Mouse (Mus musculus) heart, postnatal 25 days (tissue): ENCODE results near the gene Ajm1. TPM values are rescaled to one million over a fixed set of nuclear protein-coding genes. Genes with fewer than 3 reads are reported as not detected.

Source experiments
- DNase-seq: peaks from one replicate; pipeline ENCODE4 v3.0.0; 2022; ENCODE audit warnings: low spot score
- intact Hi-C: fragments of 180-260 bp; cut with DNase I; formaldehyde crosslinking; loops from one replicate; pipeline ENCODE4 v1.15.1; 2025
- total RNA-seq, 2 experiments: library from RNA; stranded (reverse); gene quantifications; 2 replicates each; pipeline ENCODE4 v1.2.3; 2021

The Ajm1 gene
- total RNA-seq, 2 experiments from 2014 or later, result 0.08 to 0.10 TPM

GRCm38 (mm10) chr2:25540541-25540948 is 41.0 kb downstream of the Ajm1 start:
- intact Hi-C loops, result no loop called here

GRCm38 (mm10) chr2:25536531-25536930 is 45.0 kb downstream of the Ajm1 start:
- DNase-seq, result no peak
- intact Hi-C loops, result no loop called here

More at GRCm38 (mm10) chr2:25540541-25540948, 41.0 kb downstream of the Ajm1 start:
- DNase-seq, result no peak

GRCm38 (mm10) chr2:25534866-25535182 is 46.7 kb downstream of the Ajm1 start:
- DNase-seq, result no peak
- intact Hi-C loops, result no loop called here

- DNase-seq, result peak; percentile 72
- intact Hi-C loops, result no loop called here
Observed at GRCm38 (mm10) chr2:25534178-25534865, 47.2 kb downstream of the Ajm1 start.

- intact Hi-C loops, result no loop called here
- DNase-seq, result no peak
Observed at GRCm38 (mm10) chr2:25533707-25534106, 47.9 kb downstream of the Ajm1 start.

- intact Hi-C loops, result no loop called here
Observed at GRCm38 (mm10) chr2:25526510-25527302, 54.9 kb downstream of the Ajm1 start.

More at GRCm38 (mm10) chr2:25526510-25527302, 54.9 kb downstream of the Ajm1 start:
- DNase-seq, result no peak

Other genes starting within 250 kb of the Ajm1 start
- 10 to 100 TPM; 18.0 to 20.9 TPM for gene Man1b1, start 249.4 kb downstream of the Ajm1 start, total RNA-seq
- gene Dpp7, start 225.4 kb downstream of the Ajm1 start, total RNA-seq, result 1 to 10 TPM; 3.0 to 3.4 TPM
- gene Uap1l1, start 216.1 kb downstream of the Ajm1 start, total RNA-seq, result 1 to 10 TPM; 4.0 to 6.1 TPM
- gene Sapcd2, start 209.4 kb downstream of the Ajm1 start, total RNA-seq, result under 1 TPM; 0.16 to 0.50 TPM
- 10 to 100 TPM; 10.8 to 13.9 TPM for gene Entpd2, start 185.9 kb downstream of the Ajm1 start, total RNA-seq
- gene Npdc1, start 182.4 kb downstream of the Ajm1 start, total RNA-seq, result 10 to 100 TPM; 25.1 to 27.7 TPM
- under 1 TPM in 1 of 2 experiments, not detected in 1; 0.34 TPM for gene Fut7, start 158.5 kb downstream of the Ajm1 start, total RNA-seq
- gene Abca2, start 153.1 kb downstream of the Ajm1 start, total RNA-seq, result 10 to 100 TPM; 31.2 to 36.2 TPM
- 1 to 10 TPM; 2.4 to 3.6 TPM for gene Clic3, start 124.9 kb downstream of the Ajm1 start, total RNA-seq
- 10 to 100 TPM; 17.4 to 20.8 TPM for gene Paxx, start 120.7 kb downstream of the Ajm1 start, total RNA-seq
- gene Ptgds, start 111.7 kb downstream of the Ajm1 start, total RNA-seq, result 100 to 1,000 TPM; 117 to 160 TPM
- gene Lcn12, start 87.8 kb downstream of the Ajm1 start, total RNA-seq, result not detected
- 10 to 100 TPM; 85.7 to 91.2 TPM for gene Fbxw5, start 81.0 kb downstream of the Ajm1 start, total RNA-seq
- under 1 TPM; 0.73 to 0.75 TPM for gene C8g, start 80.0 kb downstream of the Ajm1 start, total RNA-seq
- gene Traf2, start 34.8 kb downstream of the Ajm1 start, total RNA-seq, result 10 to 100 TPM; 15.4 to 17.3 TPM
- 100 to 1,000 TPM; 209 to 218 TPM for gene Edf1, start 23.9 kb downstream of the Ajm1 start, total RNA-seq
- 1 to 10 TPM; 1.3 to 3.2 TPM for gene Mamdc4, start 6.9 kb downstream of the Ajm1 start, total RNA-seq
- 10 to 100 TPM; 63.0 to 70.0 TPM for gene Phpt1, start 6.5 kb downstream of the Ajm1 start, total RNA-seq
- 10 to 100 TPM; 61.8 to 66.1 TPM for gene Rabl6, start 26.8 kb upstream of the Ajm1 start, total RNA-seq
- gene Ccdc183, start 35.9 kb upstream of the Ajm1 start, total RNA-seq, result not detected
- 10 to 100 TPM; 27.9 to 31.6 TPM for gene Tmem141, start 40.2 kb upstream of the Ajm1 start, total RNA-seq
- 1 to 10 TPM; 4.8 to 5.8 TPM for gene Fcna, start 46.3 kb upstream of the Ajm1 start, total RNA-seq
- under 1 TPM; 0.73 to 0.99 TPM for gene Lcn8, start 71.4 kb upstream of the Ajm1 start, total RNA-seq
- gene Lcn5, start 76.2 kb upstream of the Ajm1 start, total RNA-seq, result not detected
- not detected for gene Lcn6, start 95.0 kb upstream of the Ajm1 start, total RNA-seq
- gene Lcn10, start 101.0 kb upstream of the Ajm1 start, total RNA-seq, result not detected
- gene Obp2a, start 118.3 kb upstream of the Ajm1 start, total RNA-seq, result not detected
- 10 to 100 TPM in 1 of 2 experiments, 1 to 10 TPM in 1; 9.7 to 13.7 TPM for gene Bmyc, start 125.0 kb upstream of the Ajm1 start, total RNA-seq
- gene Obp2b, start 155.3 kb upstream of the Ajm1 start, total RNA-seq, result not detected
- not detected for gene Lcn3, start 183.8 kb upstream of the Ajm1 start, total RNA-seq
- gene Lcn11, start 195.3 kb upstream of the Ajm1 start, total RNA-seq, result not detected
- gene Gm13539, start 200.5 kb upstream of the Ajm1 start, total RNA-seq, result not detected
- gene Glt6d1, start 234.1 kb upstream of the Ajm1 start, total RNA-seq, result not detected
- not detected for gene Lcn9, start 241.4 kb upstream of the Ajm1 start, total RNA-seq